18 mouse cellular contexts compared by ENCODE assay signal in the genomic region with DNA sequence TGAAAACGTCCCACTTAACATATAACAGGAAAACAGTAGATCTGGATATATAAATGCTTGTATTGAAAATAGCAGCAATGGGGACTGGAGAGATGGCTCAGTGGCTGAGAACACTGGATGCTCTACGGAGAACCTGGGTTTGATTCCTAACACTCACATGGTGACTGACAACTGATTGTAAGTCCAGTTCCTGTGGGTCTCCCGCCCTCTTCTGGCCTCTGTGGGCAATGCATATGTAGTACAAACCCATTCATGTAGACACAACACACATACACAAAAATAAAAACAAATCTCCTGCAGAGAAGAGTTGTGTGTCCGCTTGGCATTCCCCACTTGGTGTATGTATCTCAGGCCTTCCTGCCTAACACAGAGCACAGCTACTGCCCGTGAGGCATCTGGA. TPM values are rescaled to one million over a fixed set of nuclear protein-coding genes. Genes with fewer than 3 reads are reported as not detected.
A peak's percentile ranks its signal among the peaks of the same experiment; 100 is the strongest.
DNase-seq lines count a peak whose midpoint lies in the region; ATAC-seq and TF ChIP-seq lines count a peak whose summit lies in the region.
"Had no signal": no experiment of that assay in that cellular context is flagged by ENCODE, and none has a peak within 500 bp of the region (broad histone marks: within the 10 kb centered on the region; RNA-seq: fewer than 3 reads in every experiment).

No protein-coding gene starts in this region.

- H3K4me2 ChIP-seq in heart, embryonic 12.5 days = no peak overlapping the region
- H3K4me2 ChIP-seq in CH12.LX (ENCODE audit: insufficient read depth, low read depth, poor library complexity, severe bottlenecking) = no peak overlapping the region
- H3K4me2 ChIP-seq: embryonic facial prominence, embryonic 12.5 days; hindbrain, embryonic 15.5 days; midbrain, embryonic 12.5 days had no signal

- no peaks in the 10 kb centered on the region for H3K27me3 ChIP-seq in heart, adult 2 months (ENCODE audit: control insufficient read depth, insufficient read depth, low read length)
- H3K27me3 ChIP-seq in heart, embryonic 12.5 days (replicated peaks) = peaks cover 21% of the 10 kb centered on the region
- peaks cover 71% of the 10 kb centered on the region for H3K27me3 ChIP-seq in CH12.LX (replicated peaks)
- H3K27me3 ChIP-seq: hindbrain, embryonic 15.5 days had no signal

- WGBS in heart, adult 2 months = 84% methylated on average over 5 of the region's 5 CpGs
- WGBS in heart, embryonic 12.5 days = 69% methylated on average over 5 of the region's 5 CpGs
- 77% methylated on average over 5 of the region's 5 CpGs for WGBS in bone marrow, adult 2 months

- peaks cover 5% of the 10 kb centered on the region for H3K4me1 ChIP-seq in heart, adult 2 months (ENCODE audit: control insufficient read depth, insufficient read depth, low read length)
- peaks cover 22% of the 10 kb centered on the region for H3K4me1 ChIP-seq in heart, embryonic 12.5 days (replicated peaks)
- no peaks in the 10 kb centered on the region for H3K4me1 ChIP-seq in CH12.LX (ENCODE audit: control insufficient read depth in 1 of 2, insufficient read depth in 2 of 2)
- peaks cover 2% of the 10 kb centered on the region; the same call in 1 of the 2 replicates for H3K4me1 ChIP-seq in bone marrow, adult 2 months (ENCODE audit: control insufficient read depth, insufficient read depth, low read length)
- H3K4me1 ChIP-seq: embryonic facial prominence, embryonic 12.5 days; hindbrain, embryonic 15.5 days had no signal

- H3K27ac ChIP-seq in heart, adult 2 months = no peak overlapping the region
- no peak overlapping the region for H3K27ac ChIP-seq in heart, embryonic 12.5 days (ENCODE audit: poor library complexity, severe bottlenecking)
- H3K27ac ChIP-seq in left cerebral cortex, adult 2 months = no peak overlapping the region
- H3K27ac ChIP-seq in CH12.LX (ENCODE audit: insufficient read depth, low read depth) = no peak overlapping the region
- no peak overlapping the region for H3K27ac ChIP-seq in bone marrow, adult 2 months (ENCODE audit: control insufficient read depth, insufficient read depth, low read depth, low read length, poor library complexity)
- H3K27ac ChIP-seq: embryonic facial prominence, embryonic 12.5 days; hindbrain, embryonic 15.5 days; midbrain, embryonic 12.5 days had no signal

- no peaks in the 10 kb centered on the region for H3K36me3 ChIP-seq in heart, adult 2 months (ENCODE audit: control insufficient read depth, insufficient read depth, low read length)
- no peaks in the 10 kb centered on the region for H3K36me3 ChIP-seq in heart, embryonic 12.5 days
- H3K36me3 ChIP-seq in CH12.LX (replicated peaks in 1 of 2; ENCODE audit: control insufficient read depth in 1 of 2, insufficient read depth in 1 of 2, low read length in 1 of 2) = no peaks in the 10 kb centered on the region
- H3K36me3 ChIP-seq: embryonic facial prominence, embryonic 12.5 days; hindbrain, embryonic 15.5 days; midbrain, embryonic 12.5 days had no signal

- no peak for TF ChIP-seq POLR2A in heart, adult 2 months (IDR thresholded peaks at IDR 0.05; ENCODE audit: insufficient read depth, low read depth, low read length)
- no peak for TF ChIP-seq POLR2A in CH12.LX (IDR thresholded peaks at IDR 0.05; ENCODE audit: low read depth, low read length)
- no peak for TF ChIP-seq POLR2A in bone marrow, adult 2 months (IDR thresholded peaks at IDR 0.05; ENCODE audit: borderline replicate concordance, control insufficient read depth, low read depth, low read length)

- peak; percentile 20; the same call in 1 of the 2 replicates for TF ChIP-seq CTCF in heart, adult 2 months (IDR thresholded peaks at IDR 0.05)
- TF ChIP-seq CTCF in left cerebral cortex, adult 2 months (IDR thresholded peaks at IDR 0.05) = peak; percentile 25
- peak; percentile 13 to 51; a peak in 3 of 4 replicates for TF ChIP-seq CTCF in CH12.LX (conservative IDR thresholded peaks at IDR 0.05 in 1 of 2, IDR thresholded peaks at IDR 0.05 in 1 of 2; ENCODE audit: low read depth in 2 of 2, low read length in 2 of 2)
- TF ChIP-seq CTCF in bone marrow, adult 2 months (IDR thresholded peaks at IDR 0.05; ENCODE audit: control insufficient read depth, insufficient read depth, low read length) = peak; percentile 46

- no peak overlapping the region for H3K4me3 ChIP-seq in heart, adult 2 months
- no peak overlapping the region for H3K4me3 ChIP-seq in heart, embryonic 12.5 days
- H3K4me3 ChIP-seq in left cerebral cortex, adult 2 months = no peak overlapping the region
- no peak overlapping the region for H3K4me3 ChIP-seq in CH12.LX (replicated peaks in 1 of 3; ENCODE audit: low read depth in 2 of 3, low read length in 2 of 3, poor library complexity in 1 of 3)
- no peak overlapping the region for H3K4me3 ChIP-seq in bone marrow, adult 2 months (replicated peaks; ENCODE audit: control insufficient read depth, low read depth, low read length)
- H3K4me3 ChIP-seq: embryonic facial prominence, embryonic 12.5 days; hindbrain, embryonic 15.5 days; midbrain, embryonic 12.5 days had no signal

- no peaks in the 10 kb centered on the region for H3K79me2 ChIP-seq in heart, adult 2 months (replicated peaks; ENCODE audit: control insufficient read depth, insufficient read depth, low read length)
- no peaks in the 10 kb centered on the region for H3K79me2 ChIP-seq in CH12.LX (replicated peaks; ENCODE audit: control insufficient read depth, extremely low read depth, insufficient read depth, poor library complexity, severe bottlenecking)

- ATAC-seq in heart, embryonic 12.5 days (ENCODE audit: insufficient number of reproducible peaks, low FRiP score) = no peak

- TF ChIP-seq RAD21 in CH12.LX (IDR thresholded peaks at IDR 0.05; ENCODE audit: low read depth, low read length) = peak; percentile 30

- intact Hi-C loops in heart, adult 2 months (cut with DNase I) = no loop called here
- intact Hi-C loops in left cerebral cortex, adult 2 months (cut with DNase I) = no loop called here

- no peaks in the 10 kb centered on the region for H3K9me3 ChIP-seq in heart, embryonic 12.5 days (replicated peaks)
- peaks cover 5% of the 10 kb centered on the region for H3K9me3 ChIP-seq in CH12.LX (replicated peaks; ENCODE audit: low read length)
- H3K9me3 ChIP-seq: embryonic facial prominence, embryonic 12.5 days; hindbrain, embryonic 15.5 days; midbrain, embryonic 12.5 days had no signal

- H3K9ac ChIP-seq in heart, adult 2 months (ENCODE audit: low read depth, low read length) = no peak overlapping the region
- H3K9ac ChIP-seq in heart, embryonic 12.5 days = no peak overlapping the region
- no peak overlapping the region for H3K9ac ChIP-seq in CH12.LX (ENCODE audit: insufficient read depth, low read depth)
- H3K9ac ChIP-seq: embryonic facial prominence, embryonic 12.5 days; hindbrain, embryonic 15.5 days; midbrain, embryonic 12.5 days had no signal

- DNase-seq in heart, adult 2 months = no peak
- peak in 1 of 2 experiments; percentile 7 for DNase-seq in left cerebral cortex, adult 2 months (ENCODE audit: extremely low spot score in 1 of 2, low spot score in 2 of 2)
- DNase-seq in left cerebral cortex, adult 8-10 months (ENCODE audit: low spot score in 2 of 2) = no peak
- DNase-seq in CH12.LX (ENCODE audit: extremely low read depth) = no peak
- DNase-seq in cerebellum, postnatal 14 days = no peak
- no peak for DNase-seq in spleen, postnatal 36 days (ENCODE audit: low spot score in 2 of 2)
- DNase-seq: cerebellum, adult 11 months; cerebellum, postnatal 36 days; kidney, adult 9 months; left cerebral cortex, postnatal 4 days; lung, postnatal 4 days had no signal

- dilution Hi-C loops in CH12.LX (cut with MboI; ENCODE audit: extremely low pct_ligation_motif_present, extremely low pct_unique_long_range_greater_than_20kb, low sequenced_read_pairs) = no loop called here

- in situ Hi-C loops in CH12.LX (cut with MboI; ENCODE audit: low pct_ligation_motif_present, low pct_unique_long_range_greater_than_20kb, low sequenced_read_pairs) = no loop called here

- TF ChIP-seq EP300 in heart, adult 2 months (IDR thresholded peaks at IDR 0.05; ENCODE audit: insufficient read depth, low read depth, low read length) = no peak
- no peak for TF ChIP-seq EP300 in CH12.LX (IDR thresholded peaks at IDR 0.05; ENCODE audit: low read length)

RNA-seq across cellular contexts. Expression of gene Phf24, which starts 11.7 kb away (rescaled TPM):
- total RNA-seq in heart, adult 2 months (2021) = 1 to 10 TPM; 5.0 to 5.8 TPM
- polyA plus RNA-seq in heart, adult 2 months (2012; rRNA removed) = 4.8 and 7.8 TPM in 2 replicates
- 3.4 and 3.9 TPM in 2 replicates for polyA plus RNA-seq in heart, embryonic 12.5 days (2016; fragmentation: Nextera tagmentation; extraction: Ambion mirVana)
- total RNA-seq in left cerebral cortex, adult 2 months (2021) = 100 to 1,000 TPM; 359 to 380 TPM
- total RNA-seq in left cerebral cortex, adult 8-10 months (2022) = 100 to 1,000 TPM; 321 to 373 (median 328) TPM
- total RNA-seq in CH12.LX (2012; rRNA removed) (not detected in 2 replicates), CH12.LX (2014; rRNA removed) (not detected in 2 replicates)
- polyA plus RNA-seq in CH12.LX (2012; ENCODE audit: insufficient read length, low read depth) = not detected in 2 replicates
- polyA plus RNA-seq in bone marrow, adult 2 months (2011; ENCODE audit: insufficient read depth, insufficient read length, low replicate concordance, missing spikeins) = not detected in 2 replicates
- polyA plus RNA-seq: C2C12 had no signal

RNA-seq across cellular contexts. Expression of gene Dnajb5, which starts 21.4 kb away (rescaled TPM):
- total RNA-seq in heart, adult 2 months (2021) = 100 to 1,000 TPM in 1 of 2 experiments, 10 to 100 TPM in 1; 88.5 to 103 TPM
- polyA plus RNA-seq in heart, adult 2 months (2012; rRNA removed) = 45.6 and 51.1 TPM in 2 replicates
- 15.6 and 17.7 TPM in 2 replicates for polyA plus RNA-seq in heart, embryonic 12.5 days (2016; fragmentation: Nextera tagmentation; extraction: Ambion mirVana)
- total RNA-seq in left cerebral cortex, adult 2 months (2021) = 100 to 1,000 TPM; 216 to 338 TPM
- total RNA-seq in left cerebral cortex, adult 8-10 months (2022) = 100 to 1,000 TPM; 118 to 162 (median 149) TPM
- 2.7 and 3.2 TPM in 2 replicates for total RNA-seq in CH12.LX (2012; rRNA removed)
- total RNA-seq in CH12.LX (2014; rRNA removed) = 1.9 and 2.2 TPM in 2 replicates
- polyA plus RNA-seq in CH12.LX (2012; ENCODE audit: insufficient read length, low read depth) = 3.9 and 4.2 TPM in 2 replicates
- polyA plus RNA-seq in bone marrow, adult 2 months (2011; ENCODE audit: insufficient read depth, insufficient read length, low replicate concordance, missing spikeins) = 2.1 and 2.8 TPM in 2 replicates

RNA-seq across cellular contexts. Expression of gene 1700022I11Rik, which starts 41.2 kb away (rescaled TPM):
- not detected for total RNA-seq in heart, adult 2 months (2021)
- polyA plus RNA-seq in heart, adult 2 months (2012; rRNA removed) = not detected in 2 replicates
- polyA plus RNA-seq in heart, embryonic 12.5 days (2016; fragmentation: Nextera tagmentation; extraction: Ambion mirVana) = 0.23 and 0.49 TPM in 2 replicates
- total RNA-seq in left cerebral cortex, adult 2 months (2021) = not detected
- not detected for total RNA-seq in left cerebral cortex, adult 8-10 months (2022)
- total RNA-seq in CH12.LX (2012; rRNA removed) = 0.55 and 1.4 TPM in 2 replicates
- total RNA-seq in CH12.LX (2014; rRNA removed) = not detected in 2 replicates
- 0.07 and 0.24 TPM in 2 replicates for polyA plus RNA-seq in CH12.LX (2012; ENCODE audit: insufficient read length, low read depth)
- polyA plus RNA-seq in bone marrow, adult 2 months (2011; ENCODE audit: insufficient read depth, insufficient read length, low replicate concordance, missing spikeins) = not detected in 2 replicates
- total RNA-seq: gastrocnemius, postnatal 4 days; left cerebral cortex, postnatal 4 days had no signal

RNA-seq across cellular contexts. Expression of gene Fam205c, which starts 54.2 kb away (rescaled TPM):
- 1 to 10 TPM; 8.3 to 9.8 TPM for total RNA-seq in heart, adult 2 months (2021)
- 0.14 and 0.20 TPM in 2 replicates for polyA plus RNA-seq in heart, adult 2 months (2012; rRNA removed)
- 0.37 and 0.60 TPM in 2 replicates for polyA plus RNA-seq in heart, embryonic 12.5 days (2016; fragmentation: Nextera tagmentation; extraction: Ambion mirVana)
- total RNA-seq in left cerebral cortex, adult 2 months (2021) = 1 to 10 TPM; 1.0 to 1.8 TPM
- total RNA-seq in left cerebral cortex, adult 8-10 months (2022) = 1 to 10 TPM; 1.3 to 2.4 (median 1.7) TPM
- not detected in 2 replicates for total RNA-seq in CH12.LX (2012; rRNA removed)
- total RNA-seq in CH12.LX (2014; rRNA removed) = not detected in 2 replicates
- not detected in 2 replicates for polyA plus RNA-seq in CH12.LX (2012; ENCODE audit: insufficient read length, low read depth)
- polyA plus RNA-seq in bone marrow, adult 2 months (2011; ENCODE audit: insufficient read depth, insufficient read length, low replicate concordance, missing spikeins) = not detected in 2 replicates
- total RNA-seq: gastrocnemius, postnatal 4 days had no signal
- polyA plus RNA-seq: C2C12 had no signal

Comparison
In these comparisons a context has a peak if more than half of its experiments do, and no peak if none do; other contexts are left out.
1. RNA of gene Phf24, which starts 11.7 kb away (total RNA-seq): 359 to 380 TPM in left cerebral cortex, adult 2 months and 321 to 373 TPM in left cerebral cortex, adult 8-10 months; 5.0 to 5.8 TPM in heart, adult 2 months and not detected in CH12.LX; every median in the first group is over 10 times any median in the second.
2. RNA of gene Dnajb5, which starts 21.4 kb away (total RNA-seq): 216 to 338 TPM in left cerebral cortex, adult 2 months, 118 to 162 TPM in left cerebral cortex, adult 8-10 months and 88.5 to 103 TPM in heart, adult 2 months; 1.9 to 3.2 TPM in CH12.LX; every median in the first group is over 10 times any median in the second.
3. Peak in every context shown above with its lines, with median percentiles within 50 percentile points of each other: CTCF ChIP-seq.